Mouse (Mus musculus): Measurements from ENCODE around the gene Palld. TPM values are rescaled to one million over a fixed set of nuclear protein-coding genes. Genes with fewer than 3 reads are reported as not detected.

The Palld gene
- polyA plus RNA-seq, 1 experiment from 2014 or later, result 24.5 TPM

DNA sequence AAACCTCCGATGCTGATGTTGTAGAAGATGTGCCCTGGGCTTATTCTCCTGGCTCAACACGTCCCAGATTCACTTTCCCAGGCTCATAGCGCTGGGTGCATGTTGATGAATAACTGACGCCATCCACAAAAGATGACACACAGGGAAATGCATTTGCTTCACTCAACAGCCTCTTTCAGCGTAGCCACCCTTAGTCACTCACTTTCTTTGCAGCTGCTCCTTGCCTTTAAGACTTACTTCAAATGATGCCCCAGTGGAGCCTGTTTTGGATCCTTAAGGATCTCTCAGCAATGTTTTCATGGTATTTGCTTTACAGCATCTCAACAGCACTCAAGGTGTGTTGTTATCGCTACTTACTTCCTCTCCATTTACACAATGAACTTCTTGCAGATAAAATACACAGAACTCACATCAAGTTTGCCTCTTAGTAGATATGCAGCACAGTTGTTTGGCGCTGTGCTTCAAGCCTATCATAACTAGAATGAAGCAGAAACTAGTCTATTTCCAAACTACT is 105.9 kb downstream of the Palld start:
- Histone ChIP-seq H3K4me3 (no peak overlapping the region), H3K9me3 (no peaks in the 10 kb centered on the region), H3K36me3 (no peaks in the 10 kb centered on the region), H3K4me2 (no peak overlapping the region), H3K9ac (no peak overlapping the region), H3K27me3 (no peaks in the 10 kb centered on the region), H3K4me1 (replicated peaks) (peaks cover 4% of the 10 kb centered on the region; the same call in 1 of the 2 replicates), H3K27ac (no peak overlapping the region)
- no peak for ATAC-seq (ENCODE audit: low FRiP score)
- WGBS, result 84% methylated on average over 7 of the region's 7 CpGs

DNA sequence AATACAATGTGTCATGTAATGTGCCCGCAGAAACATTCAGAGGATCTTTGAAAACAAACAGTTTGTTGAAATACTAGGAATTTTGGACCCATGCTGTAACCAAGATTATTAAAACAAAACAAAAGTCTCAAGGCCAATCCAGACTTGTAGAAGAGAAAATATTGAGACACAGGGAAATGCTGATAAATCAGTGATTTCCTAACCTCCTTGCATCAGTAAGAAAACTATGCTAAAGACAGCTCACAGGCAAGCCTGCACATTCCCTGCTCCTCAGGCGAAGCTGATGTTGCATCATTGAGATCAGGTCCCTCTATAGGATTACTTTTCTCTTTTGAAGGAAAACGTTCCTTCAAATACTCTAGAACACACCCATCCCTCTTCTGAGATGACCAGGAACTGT is 112.5 kb downstream of the Palld start:
- WGBS, result 79% methylated on average over 3 of the region's 3 CpGs
- no peak overlapping the region for H3K4me3 ChIP-seq
- no peaks in the 10 kb centered on the region for H3K27me3 ChIP-seq
- no peak for ATAC-seq (ENCODE audit: low FRiP score)
- no peaks in the 10 kb centered on the region for H3K9me3 ChIP-seq
- no peak overlapping the region for H3K4me2 ChIP-seq
- no peaks in the 10 kb centered on the region for H3K4me1 ChIP-seq (replicated peaks)
- H3K9ac ChIP-seq, result no peak overlapping the region
- no peak overlapping the region for H3K27ac ChIP-seq
- H3K36me3 ChIP-seq, result no peaks in the 10 kb centered on the region

DNA sequence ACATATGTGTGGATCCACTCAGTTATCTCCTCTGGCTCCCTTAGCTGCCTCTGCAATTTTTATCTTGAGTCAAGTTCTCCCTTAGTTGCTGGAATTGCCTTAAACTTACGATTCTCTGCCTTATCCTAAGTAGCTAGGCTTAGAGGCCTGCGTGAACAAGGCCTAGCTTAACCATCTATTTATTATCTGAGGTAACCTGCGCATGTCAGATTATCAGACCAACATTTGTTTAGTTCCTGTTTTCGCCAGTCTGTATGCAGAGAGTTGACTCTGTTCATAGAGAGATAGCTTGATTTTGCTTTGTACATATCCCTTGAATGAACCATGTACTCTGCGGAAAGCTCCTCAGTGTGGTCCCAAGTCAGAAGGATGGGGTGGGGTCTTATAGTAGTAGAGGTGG is 113.2 kb downstream of the Palld start:
- no peaks in the 10 kb centered on the region for H3K4me1 ChIP-seq (replicated peaks)
- no peak overlapping the region for H3K4me3 ChIP-seq
- no peak overlapping the region for H3K27ac ChIP-seq
- H3K27me3 ChIP-seq, result no peaks in the 10 kb centered on the region
- WGBS, result 91% methylated on average over 5 of the region's 5 CpGs
- no peaks in the 10 kb centered on the region for H3K9me3 ChIP-seq
- H3K4me2 ChIP-seq, result no peak overlapping the region
- no peaks in the 10 kb centered on the region for H3K36me3 ChIP-seq
- no peak for ATAC-seq (ENCODE audit: low FRiP score)
- H3K9ac ChIP-seq, result no peak overlapping the region

DNA sequence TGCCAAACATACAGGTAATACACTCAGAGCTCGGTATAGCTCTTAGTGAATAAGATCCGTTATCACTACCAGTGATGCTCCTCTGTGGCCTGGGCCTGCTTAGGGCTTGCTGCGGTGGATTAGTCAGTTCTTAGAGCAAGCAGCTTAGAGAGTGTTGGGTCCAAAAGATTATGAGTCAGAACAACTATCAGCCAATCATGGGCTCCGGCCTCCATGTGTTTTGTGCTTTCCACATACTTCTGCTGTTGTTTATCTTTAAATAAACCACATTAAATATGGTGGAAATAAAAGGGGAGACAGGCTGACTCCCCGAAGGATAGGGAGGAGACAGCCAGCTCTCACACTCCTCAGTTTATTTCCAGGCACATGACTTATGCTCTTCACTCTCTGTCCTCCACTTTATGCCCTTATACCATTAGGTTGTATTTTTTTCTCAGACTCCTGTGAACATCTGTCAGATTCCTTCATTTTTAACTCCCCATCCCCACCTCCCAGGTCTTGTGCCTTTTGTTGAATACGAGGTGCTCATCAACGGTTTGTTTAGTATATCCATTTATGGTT is 119.5 kb downstream of the Palld start:
- Histone ChIP-seq H3K9me3 (no peaks in the 10 kb centered on the region), H3K4me1 (replicated peaks) (no peaks in the 10 kb centered on the region), H3K4me3 (no peak overlapping the region), H3K36me3 (no peaks in the 10 kb centered on the region), H3K9ac (no peak overlapping the region), H3K4me2 (no peak overlapping the region), H3K27ac (no peak overlapping the region), H3K27me3 (no peaks in the 10 kb centered on the region)
- 87% methylated on average over 7 of the region's 7 CpGs for WGBS
- ATAC-seq (ENCODE audit: low FRiP score), result no peak

DNA sequence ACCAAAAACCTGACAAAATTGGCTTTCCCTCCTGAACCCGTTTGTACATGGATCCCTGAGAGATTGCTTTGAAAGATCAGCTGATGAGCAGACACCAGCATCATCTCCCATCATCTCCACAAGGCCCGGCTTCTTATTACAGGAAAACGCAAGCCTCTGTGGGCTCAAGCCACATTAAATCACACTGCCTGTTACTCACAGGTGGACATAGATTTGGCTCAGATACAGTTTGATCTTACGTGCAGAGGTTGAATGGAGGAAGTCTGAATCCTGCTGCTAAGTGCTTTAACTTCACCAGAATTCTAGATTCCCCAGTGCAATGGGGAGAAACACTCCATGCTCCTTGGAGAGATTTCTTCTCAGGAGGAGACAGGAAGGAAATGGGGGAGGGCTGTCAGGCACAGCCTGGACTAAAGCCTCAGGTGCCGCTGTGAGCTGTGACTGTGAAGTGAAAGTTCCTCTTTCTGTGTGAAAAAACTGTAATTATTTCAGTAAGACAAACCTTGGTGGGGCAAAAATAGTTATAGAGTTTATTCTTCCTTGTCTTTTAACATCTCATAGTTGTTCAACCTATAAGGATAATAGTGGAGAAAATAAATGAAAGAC is 121.7 kb downstream of the Palld start:
- H3K27ac ChIP-seq, result no peak overlapping the region
- no peaks in the 10 kb centered on the region for H3K36me3 ChIP-seq
- no peak for ATAC-seq (ENCODE audit: low FRiP score)
- H3K4me3 ChIP-seq, result no peak overlapping the region
- 81% methylated on average over 5 of the region's 5 CpGs for WGBS
- no peaks in the 10 kb centered on the region for H3K27me3 ChIP-seq
- no peaks in the 10 kb centered on the region for H3K4me1 ChIP-seq (replicated peaks)
- no peak overlapping the region for H3K9ac ChIP-seq
- no peak overlapping the region for H3K4me2 ChIP-seq
- H3K9me3 ChIP-seq, result no peaks in the 10 kb centered on the region

- Histone ChIP-seq H3K36me3 (no peaks in the 10 kb centered on the region), H3K4me2 (no peak overlapping the region), H3K4me3 (no peak overlapping the region), H3K9ac (no peak overlapping the region), H3K9me3 (no peaks in the 10 kb centered on the region), H3K27me3 (no peaks in the 10 kb centered on the region), H3K27ac (no peak overlapping the region), H3K4me1 (replicated peaks) (no peaks in the 10 kb centered on the region)
- WGBS, result 95% methylated on average over 3 of the region's 3 CpGs
- no peak for ATAC-seq (ENCODE audit: low FRiP score)
Observed at GRCm38 (mm10) chr8:61778194-61778593, 124.3 kb downstream of the Palld start.

DNA sequence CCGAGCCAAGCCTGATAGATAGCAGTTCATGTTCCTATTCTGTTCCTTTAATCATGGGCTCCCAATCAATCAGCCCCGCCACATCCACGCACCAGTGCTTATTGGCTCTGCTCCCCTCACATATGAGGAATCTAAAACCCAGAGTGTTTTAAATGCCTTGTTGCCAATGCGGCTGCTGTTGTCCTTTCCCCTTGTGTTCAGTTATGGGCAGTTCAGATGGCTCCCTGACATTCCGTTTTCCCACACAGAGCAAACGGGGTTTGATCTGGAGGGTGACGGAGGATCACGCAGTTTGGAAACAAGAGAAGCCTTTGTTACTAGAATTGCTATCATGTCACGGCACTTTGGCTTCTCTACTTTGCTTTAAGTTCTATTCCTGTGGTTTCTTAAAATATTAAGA is 125.9 kb downstream of the Palld start:
- 59% methylated on average over 9 of the region's 9 CpGs for WGBS
- H3K9ac ChIP-seq, result no peak overlapping the region
- no peak for ATAC-seq (ENCODE audit: low FRiP score)
- no peaks in the 10 kb centered on the region for H3K36me3 ChIP-seq
- H3K27me3 ChIP-seq, result no peaks in the 10 kb centered on the region
- no peaks in the 10 kb centered on the region for H3K4me1 ChIP-seq (replicated peaks)
- no peak overlapping the region for H3K27ac ChIP-seq
- H3K4me2 ChIP-seq, result no peak overlapping the region
- H3K4me3 ChIP-seq, result no peak overlapping the region
- no peaks in the 10 kb centered on the region for H3K9me3 ChIP-seq

DNA sequence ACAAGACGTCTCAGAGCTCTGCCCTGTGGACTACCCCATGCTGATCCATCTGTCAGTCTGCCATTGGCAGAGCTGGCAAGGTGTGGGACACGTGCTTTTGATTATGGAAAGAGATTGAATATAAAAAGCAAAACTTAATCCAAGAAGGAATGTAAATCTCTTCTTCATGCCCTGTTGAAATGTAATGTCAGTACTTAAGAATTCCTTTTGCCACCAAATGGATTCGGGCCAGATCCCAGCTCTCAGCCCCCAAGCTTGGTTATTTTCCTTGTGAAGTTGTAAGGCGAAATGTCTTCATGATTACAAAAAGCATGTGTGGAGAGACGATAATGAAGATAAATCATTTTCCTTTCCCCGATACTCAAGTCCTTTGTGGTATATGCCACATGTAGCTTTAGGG is 126.6 kb downstream of the Palld start:
- H3K4me3 ChIP-seq, result no peak overlapping the region
- H3K36me3 ChIP-seq, result no peaks in the 10 kb centered on the region
- no peak overlapping the region for H3K9ac ChIP-seq
- no peak overlapping the region for H3K27ac ChIP-seq
- H3K27me3 ChIP-seq, result no peaks in the 10 kb centered on the region
- 66% methylated on average over 6 of the region's 6 CpGs for WGBS
- no peak overlapping the region for H3K4me2 ChIP-seq
- H3K4me1 ChIP-seq (replicated peaks), result no peaks in the 10 kb centered on the region
- no peaks in the 10 kb centered on the region for H3K9me3 ChIP-seq
- ATAC-seq (ENCODE audit: low FRiP score), result no peak

GRCm38 (mm10) chr8:61774161-61774560 is 128.3 kb downstream of the Palld start:
- no peak overlapping the region for H3K9ac ChIP-seq
- H3K4me2 ChIP-seq, result no peak overlapping the region
- H3K27me3 ChIP-seq, result no peaks in the 10 kb centered on the region
- WGBS, result 95% methylated on average over 5 of the region's 5 CpGs
- ATAC-seq (ENCODE audit: low FRiP score), result no peak
- H3K4me3 ChIP-seq, result no peak overlapping the region
- no peak overlapping the region for H3K27ac ChIP-seq
- H3K36me3 ChIP-seq, result no peaks in the 10 kb centered on the region
- no peaks in the 10 kb centered on the region for H3K4me1 ChIP-seq (replicated peaks)
- no peaks in the 10 kb centered on the region for H3K9me3 ChIP-seq

DNA sequence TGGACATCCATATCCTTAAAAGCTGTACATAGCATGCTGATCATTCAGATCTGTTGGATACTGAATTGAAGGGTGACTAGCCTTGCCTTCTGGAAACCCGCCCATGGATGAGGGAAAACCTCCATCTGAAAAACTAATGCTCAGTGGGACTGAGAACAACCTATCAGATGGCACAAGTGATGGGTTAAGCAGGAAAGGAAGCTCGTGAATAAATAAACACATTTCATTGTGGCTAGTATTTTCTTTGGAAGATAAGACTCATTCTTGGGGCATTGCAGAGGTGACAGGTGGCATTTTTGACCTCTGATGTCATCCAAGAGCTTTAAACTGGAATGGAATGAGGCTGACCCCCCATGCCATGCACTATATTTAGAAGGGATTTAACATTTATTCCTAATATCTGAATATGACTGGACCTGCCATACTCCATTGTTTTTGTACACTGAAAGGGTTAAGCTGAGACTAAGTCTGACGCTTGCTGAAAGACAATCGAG is 128.8 kb downstream of the Palld start:
- H3K9me3 ChIP-seq, result no peaks in the 10 kb centered on the region
- no peak overlapping the region for H3K4me2 ChIP-seq
- no peaks in the 10 kb centered on the region for H3K27me3 ChIP-seq
- H3K9ac ChIP-seq, result no peak overlapping the region
- no peak overlapping the region for H3K27ac ChIP-seq
- H3K36me3 ChIP-seq, result no peaks in the 10 kb centered on the region
- ATAC-seq (ENCODE audit: low FRiP score), result no peak
- H3K4me3 ChIP-seq, result no peak overlapping the region
- H3K4me1 ChIP-seq (replicated peaks), result no peaks in the 10 kb centered on the region
- 70% methylated on average over 4 of the region's 4 CpGs for WGBS

GRCm38 (mm10) chr8:61771328-61771727 is 131.2 kb downstream of the Palld start:
- Histone ChIP-seq H3K9ac (no peak overlapping the region), H3K27ac (no peak overlapping the region), H3K4me2 (no peak overlapping the region), H3K27me3 (no peaks in the 10 kb centered on the region), H3K4me1 (replicated peaks) (no peaks in the 10 kb centered on the region), H3K36me3 (no peaks in the 10 kb centered on the region), H3K4me3 (no peak overlapping the region), H3K9me3 (no peaks in the 10 kb centered on the region)
- no peak for ATAC-seq (ENCODE audit: low FRiP score)
- 82% methylated on average over 3 of the region's 3 CpGs for WGBS

GRCm38 (mm10) chr8:61769340-61769879 is 133.1 kb downstream of the Palld start:
- Histone ChIP-seq H3K4me1 (replicated peaks) (no peaks in the 10 kb centered on the region), H3K36me3 (no peaks in the 10 kb centered on the region), H3K27me3 (no peaks in the 10 kb centered on the region), H3K27ac (no peak overlapping the region), H3K9ac (no peak overlapping the region), H3K9me3 (no peaks in the 10 kb centered on the region), H3K4me3 (no peak overlapping the region), H3K4me2 (no peak overlapping the region)
- ATAC-seq (ENCODE audit: low FRiP score), result no peak
- 75% methylated on average over 5 of the region's 5 CpGs for WGBS

- Histone ChIP-seq H3K4me2 (peak overlapping the region; percentile 94), H3K27ac (peak overlapping the region; percentile 76), H3K9ac (peak overlapping the region; percentile 75), H3K27me3 (0 out of 2 replicates have a peak, but pooled peaks cover 3% of the 10 kb centered on the region), H3K4me3 (peak overlapping the region; percentile 63), H3K9me3 (no peaks in the 10 kb centered on the region), H3K36me3 (no peaks in the 10 kb centered on the region), H3K4me1 (replicated peaks) (peaks cover 26% of the 10 kb centered on the region)
- 11% methylated on average over 8 of the region's 8 CpGs for WGBS
- ATAC-seq (ENCODE audit: low FRiP score), result no peak; the same call in 1 of the 2 replicates
Observed at GRCm38 (mm10) chr8:61760190-61760578, 142.3 kb downstream of the Palld start.
